Mouse (Mus musculus): Measurements from ENCODE around the gene Stard7.
A peak's percentile ranks its signal among the peaks of the same experiment; 100 is the strongest.

Gene Stard7

GRCm38 (mm10) chr2:127323667-127324066, 53.6 kb downstream of the Stard7 start:
- no peak for DNase-seq

- DNase-seq, result no peak
Observed at GRCm38 (mm10) chr2:127324456-127324855, 54.4 kb downstream of the Stard7 start.

GRCm38 (mm10) chr2:127328090-127328851, 58.3 kb downstream of the Stard7 start:
- no peak for DNase-seq

GRCm38 (mm10) chr2:127332807-127333570, 63.0 kb downstream of the Stard7 start:
- DNase-seq, result no peak

GRCm38 (mm10) chr2:127333945-127334603, 64.1 kb downstream of the Stard7 start:
- no peak for DNase-seq

GRCm38 (mm10) chr2:127335078-127335541, 65.1 kb downstream of the Stard7 start:
- no peak for DNase-seq

- peak; percentile 49 for DNase-seq
Observed at GRCm38 (mm10) chr2:127335767-127336496, 65.9 kb downstream of the Stard7 start, which contains the start of gene Dusp2. Dusp2 (plus strand) TSS chr2:127336159.

GRCm38 (mm10) chr2:127336497-127336832, 66.4 kb downstream of the Stard7 start:
- DNase-seq, result no peak

- DNase-seq, result no peak
Observed at GRCm38 (mm10) chr2:127336885-127337284, 66.9 kb downstream of the Stard7 start.

- peak; percentile 30 for DNase-seq
Observed at GRCm38 (mm10) chr2:127337531-127337930, 67.5 kb downstream of the Stard7 start.

- DNase-seq, result no peak
Observed at GRCm38 (mm10) chr2:127338012-127338411, 68.0 kb downstream of the Stard7 start.

- DNase-seq, result no peak
Observed at GRCm38 (mm10) chr2:127338416-127338815, 68.4 kb downstream of the Stard7 start, which contains the start of gene Astl. Astl (plus strand) TSS chr2:127338639.

GRCm38 (mm10) chr2:127338833-127339232, 68.8 kb downstream of the Stard7 start:
- no peak for DNase-seq

- DNase-seq, result no peak
Observed at GRCm38 (mm10) chr2:127339262-127339661, 69.2 kb downstream of the Stard7 start.

- no peak for DNase-seq
Observed at GRCm38 (mm10) chr2:127341159-127341558, 71.1 kb downstream of the Stard7 start.

GRCm38 (mm10) chr2:127346334-127346733, 76.3 kb downstream of the Stard7 start:
- DNase-seq, result no peak

GRCm38 (mm10) chr2:127347147-127347985, 77.3 kb downstream of the Stard7 start:
- DNase-seq, result no peak
